Mouse (Mus musculus) hindbrain, postnatal 0 days (tissue): Measurements from ENCODE around the gene 4930507D05Rik. TPM values are rescaled to one million over a fixed set of nuclear protein-coding genes. Genes with fewer than 3 reads are reported as not detected.
"Not testable (repeated sequence)": the region's sequence is repeated elsewhere in the genome, so short reads cannot be mapped to it uniquely, and the experiment has no call there.

Experiments
- ATAC-seq: fragments of 200-750 bp; cut with Nextera tagmentation; 2 replicates; pipeline ENCODE4 v1.8.0; 2017; ENCODE audit warnings: mild to moderate bottlenecking, moderate TSS enrichment, moderate library complexity
- DNase-seq: peaks from one replicate; pipeline ENCODE4 v3.0.0-alpha.2; 2015; ENCODE audit warnings: low spot score
- H3K27ac ChIP-seq: fragments of 300-500 bp; sonication (generic); 2 replicates; pipeline ENCODE4 v1.5.1; 2014; ENCODE audit warnings: mild to moderate bottlenecking
- H3K27me3 ChIP-seq: fragments of 300-500 bp; sonication (generic); 2 replicates; pipeline ENCODE4 v1.6.1; 2014; ENCODE audit warnings: low read length, mixed read lengths; ENCODE audit not compliant: insufficient read depth
- H3K36me3 ChIP-seq: fragments of 300-500 bp; sonication (generic); 2 replicates; pipeline ENCODE4 v1.6.1; 2014; ENCODE audit warnings: low read length, mixed read lengths; ENCODE audit not compliant: insufficient read depth
- H3K4me1 ChIP-seq: fragments of 300-500 bp; sonication (generic); 2 replicates; pipeline ENCODE4 v1.6.1; 2014; ENCODE audit warnings: antibody characterized with exemption, low read length, mixed read lengths; ENCODE audit not compliant: insufficient read depth
- H3K4me2 ChIP-seq: fragments of 300-500 bp; sonication (generic); 2 replicates; pipeline ENCODE4 v1.6.1; 2014; ENCODE audit warnings: low read depth, mild to moderate bottlenecking, low read length, moderate library complexity, mixed read lengths
- H3K4me3 ChIP-seq: fragments of 300-500 bp; sonication (generic); 2 replicates; pipeline ENCODE4 v1.5.1; 2014; ENCODE audit warnings: low read length
- H3K9ac ChIP-seq: fragments of 300-500 bp; sonication (generic); replicated peaks from 2 replicates; pipeline ENCODE4 v1.6.1; 2014; ENCODE audit warnings: mild to moderate bottlenecking, low read length, moderate library complexity, mixed read lengths
- H3K9me3 ChIP-seq: fragments of 300-500 bp; sonication (generic); 2 replicates; pipeline ENCODE4 v1.6.1; 2016; ENCODE audit warnings: low read length, mixed read lengths
- CTCF ChIP-seq: IDR thresholded peaks from 2 replicates; pipeline ENCODE4 v1.5.1; 2016; ENCODE audit warnings: antibody characterized with exemption, control low read depth, low read depth
- WGBS: fragments of 180-500 bp; shearing (Covaris S2); extraction: QIAGEN DNeasy Blood & Tissue Kit; methylation state at CpG from one replicate; pipeline ENCODE4 v1.1.7; 2014; 5-methylcytosine and 5-hydroxymethylcytosine counted together
- polyA plus RNA-seq: library from polyadenylated mRNA; unstranded; fragments of >200 nt; fragmentation: Nextera tagmentation; extraction: Ambion mirVana; gene quantifications from 2 replicates; pipeline ENCODE4 v1.2.1, GENCODE M21; 2015
- total RNA-seq: library from RNA; depleted of rRNA; stranded (reverse); fragments of >200 nt; gene quantifications from 2 replicates; pipeline ENCODE4 v1.2.3, GENCODE M21; 2014

Gene 4930507D05Rik
- total and polyA plus RNA-seq, 2 experiments from 2014 or later, result 1.5 to 2.4 TPM

- peak; percentile 32 for DNase-seq
- ATAC-seq, result no peak
- Histone ChIP-seq H3K9ac (no peak overlapping the region), H3K4me3 (no peak overlapping the region), H3K27me3 (no peaks in the 10 kb centered on the region), H3K27ac (no peak overlapping the region), H3K4me2 (no peak overlapping the region), H3K4me1 (no peaks in the 10 kb centered on the region), H3K9me3 (no peaks in the 10 kb centered on the region), H3K36me3 (peaks cover 24% of the 10 kb centered on the region)
- no peak for TF ChIP-seq CTCF
- WGBS, result 57% methylated on average over 9 of the region's 9 CpGs
These were observed 24.0 kb upstream of the 4930507D05Rik start for GRCm38 (mm10) chr10:62425081-62425871.

GRCm38 (mm10) chr10:62430427-62430826 is 18.9 kb upstream of the 4930507D05Rik start:
- Histone ChIP-seq H3K4me3 (no peak overlapping the region), H3K4me2 (no peak overlapping the region), H3K9ac (no peak overlapping the region), H3K4me1 (no peaks in the 10 kb centered on the region), H3K27ac (no peak overlapping the region), H3K9me3 (no peaks in the 10 kb centered on the region), H3K27me3 (no peaks in the 10 kb centered on the region), H3K36me3 (peaks cover 62% of the 10 kb centered on the region)
- no peak for TF ChIP-seq CTCF
- DNase-seq (no peak), ATAC-seq (no peak)
- 90% methylated on average over 5 of the region's 5 CpGs for WGBS

- 39% methylated on average over 18 of the region's 18 CpGs for WGBS
- Histone ChIP-seq H3K4me2 (peak overlapping the region; percentile 80), H3K9ac (peak overlapping the region; percentile 93), H3K36me3 (peaks cover 20% of the 10 kb centered on the region), H3K27me3 (no peaks in the 10 kb centered on the region), H3K27ac (peak overlapping the region; percentile 96), H3K4me1 (peaks cover 7% of the 10 kb centered on the region; the same call in 1 of the 2 replicates), H3K9me3 (no peaks in the 10 kb centered on the region), H3K4me3 (peak overlapping the region; percentile 97)
- no peak for TF ChIP-seq CTCF
- ATAC-seq (no peak; the same call in 1 of the 2 replicates), DNase-seq (no peak)
These were observed 971 bp downstream of the 4930507D05Rik start for GRCm38 (mm10) chr10:62450280-62450640.

GRCm38 (mm10) chr10:62452001-62452400 is 2.7 kb downstream of the 4930507D05Rik start:
- ATAC-seq, H3K9ac ChIP-seq, H3K4me2 ChIP-seq, H3K27ac ChIP-seq, H3K9me3 ChIP-seq, DNase-seq, H3K4me1 ChIP-seq, H3K27me3 ChIP-seq, H3K36me3 ChIP-seq, H3K4me3 ChIP-seq: not testable (repeated sequence)
- 76% methylated on average over 11 of the region's 11 CpGs for WGBS

- Histone ChIP-seq H3K36me3 (peaks cover 28% of the 10 kb centered on the region), H3K27me3 (no peaks in the 10 kb centered on the region), H3K4me2 (no peak overlapping the region), H3K4me1 (no peaks in the 10 kb centered on the region), H3K9me3 (no peaks in the 10 kb centered on the region), H3K4me3 (no peak overlapping the region), H3K27ac (no peak overlapping the region), H3K9ac (no peak overlapping the region)
- no peak for DNase-seq
- TF ChIP-seq CTCF, result no peak
- no peak for ATAC-seq
These were observed 12.0 kb downstream of the 4930507D05Rik start for GRCm38 (mm10) chr10:62461321-62461720.

- H3K36me3 ChIP-seq, result no peaks in the 10 kb centered on the region
- no peak overlapping the region for H3K4me2 ChIP-seq
- no peak for TF ChIP-seq CTCF
- no peak for ATAC-seq
- H3K4me3 ChIP-seq, result no peak overlapping the region
- 95% methylated on average over 4 of the region's 4 CpGs for WGBS
- H3K4me1 ChIP-seq, result no peaks in the 10 kb centered on the region
- DNase-seq, result no peak
- no peak overlapping the region for H3K9ac ChIP-seq
- no peak overlapping the region for H3K27ac ChIP-seq
- H3K27me3 ChIP-seq, result no peaks in the 10 kb centered on the region
- H3K9me3 ChIP-seq, result no peaks in the 10 kb centered on the region
These were observed 20.4 kb downstream of the 4930507D05Rik start for GRCm38 (mm10) chr10:62469736-62470135.

GRCm38 (mm10) chr10:62471105-62471504 is 21.8 kb downstream of the 4930507D05Rik start:
- H3K27ac ChIP-seq, result no peak overlapping the region
- no peak for DNase-seq
- 55% methylated on average over 5 of the region's 5 CpGs for WGBS

More at GRCm38 (mm10) chr10:62471105-62471504, 21.8 kb downstream of the 4930507D05Rik start:
- Histone ChIP-seq H3K4me3 (no peak overlapping the region), H3K9ac (no peak overlapping the region), H3K36me3 (no peaks in the 10 kb centered on the region), H3K4me2 (no peak overlapping the region), H3K4me1 (no peaks in the 10 kb centered on the region), H3K9me3 (no peaks in the 10 kb centered on the region), H3K27me3 (no peaks in the 10 kb centered on the region)
- ATAC-seq, result no peak
- no peak for TF ChIP-seq CTCF
